Mouse (Mus musculus): ENCODE measurements at regions not wholly inside any gene's neighbourhood (a gene's known extent, or its start where the extent isn't known, plus 50 kb on each side); places are given as distances from the start of the nearest gene placed in this dataset.

DNA sequence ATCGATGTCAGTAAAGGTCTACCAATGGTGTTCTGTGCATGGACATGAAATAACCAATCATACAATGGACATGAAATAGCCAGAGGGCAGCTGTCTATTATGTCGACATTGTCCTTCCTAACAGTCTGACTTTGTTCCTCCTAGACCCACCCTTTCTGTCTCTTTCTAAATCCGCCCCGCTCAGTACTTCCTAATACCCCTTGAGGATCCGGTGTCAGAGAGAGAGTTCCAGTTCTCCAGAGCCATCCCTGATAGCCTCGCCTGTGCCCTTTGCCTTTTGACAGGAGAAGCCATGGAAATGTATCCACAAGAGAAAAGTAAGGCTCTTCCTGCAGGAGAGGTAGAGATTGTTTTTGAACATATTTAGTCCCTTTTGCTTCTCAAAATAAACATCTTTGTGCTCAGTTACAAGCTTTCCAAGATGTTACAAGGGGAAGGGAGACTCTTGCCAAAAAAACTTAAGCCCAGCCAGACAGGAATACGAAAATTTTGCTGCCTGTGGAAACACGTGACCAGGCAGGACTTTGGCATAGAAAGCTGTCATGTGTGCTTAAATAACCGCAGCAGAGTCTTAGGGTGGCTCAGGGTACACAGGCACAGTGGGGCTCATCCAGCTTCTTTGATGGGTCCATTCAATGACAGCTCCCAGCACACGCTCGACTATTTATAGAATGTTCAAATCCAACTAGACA is 92.4 kb upstream of the Jade1 start:
- Histone ChIP-seq H3K9ac (replicated peaks; ENCODE audit: low read depth, low read length) (no peak overlapping the region), H3K9me3 (ENCODE audit: control insufficient read depth, low read length) (no peaks in the 10 kb centered on the region), H3K4me1 (ENCODE audit: control insufficient read depth, insufficient read depth, low read length) (no peaks in the 10 kb centered on the region), H3K4me3 (ENCODE audit: low read depth, low read length) (no peak overlapping the region), H3K27ac (ENCODE audit: low read depth, low read length) (no peak overlapping the region), H3K4me2 (ENCODE audit: low read depth, low read length) (no peak overlapping the region), H3K36me3 (ENCODE audit: control insufficient read depth, insufficient read depth, low read length) (no peaks in the 10 kb centered on the region), H3K27me3 (ENCODE audit: control insufficient read depth, insufficient read depth, low read length) (no peaks in the 10 kb centered on the region)
- WGBS = 83% methylated on average over 11 of the region's 11 CpGs
- ATAC-seq (ENCODE audit: low read depth) = no peak

DNA sequence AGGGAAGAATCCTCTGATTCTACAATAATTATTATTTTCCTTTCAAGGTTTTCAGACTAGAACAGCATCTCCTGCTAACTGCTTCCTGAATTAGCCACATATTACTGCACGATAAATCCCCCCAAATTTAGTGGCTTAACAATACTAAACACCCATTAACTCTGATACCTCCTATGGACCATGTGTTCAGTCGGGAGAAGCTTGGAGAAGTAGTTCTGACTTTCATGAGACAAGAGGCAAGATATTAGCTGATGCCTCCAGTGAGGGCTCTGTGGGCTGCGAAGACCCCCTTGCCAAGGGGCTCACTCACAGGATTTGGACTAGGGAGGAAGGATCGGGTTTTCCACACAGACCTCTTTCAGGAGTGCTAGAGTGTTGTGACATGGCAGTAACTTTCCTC is 95.4 kb upstream of the Jade1 start:
- Histone ChIP-seq H3K4me2 (ENCODE audit: low read depth, low read length) (no peak overlapping the region), H3K4me1 (ENCODE audit: control insufficient read depth, insufficient read depth, low read length) (no peaks in the 10 kb centered on the region), H3K9me3 (ENCODE audit: control insufficient read depth, low read length) (no peaks in the 10 kb centered on the region), H3K36me3 (ENCODE audit: control insufficient read depth, insufficient read depth, low read length) (no peaks in the 10 kb centered on the region), H3K4me3 (ENCODE audit: low read depth, low read length) (no peak overlapping the region), H3K27me3 (ENCODE audit: control insufficient read depth, insufficient read depth, low read length) (no peaks in the 10 kb centered on the region), H3K27ac (ENCODE audit: low read depth, low read length) (no peak overlapping the region), H3K9ac (replicated peaks; ENCODE audit: low read depth, low read length) (no peak overlapping the region)
- WGBS = 91% methylated on average over 4 of the region's 4 CpGs
- ATAC-seq (ENCODE audit: low read depth) = no peak

GRCm38 (mm10) chr3:41458156-41458555 is 97.4 kb upstream of the Jade1 start:
- no peak for ATAC-seq (ENCODE audit: low read depth)
- no peaks in the 10 kb centered on the region for H3K36me3 ChIP-seq (ENCODE audit: control insufficient read depth, insufficient read depth, low read length)

DNA sequence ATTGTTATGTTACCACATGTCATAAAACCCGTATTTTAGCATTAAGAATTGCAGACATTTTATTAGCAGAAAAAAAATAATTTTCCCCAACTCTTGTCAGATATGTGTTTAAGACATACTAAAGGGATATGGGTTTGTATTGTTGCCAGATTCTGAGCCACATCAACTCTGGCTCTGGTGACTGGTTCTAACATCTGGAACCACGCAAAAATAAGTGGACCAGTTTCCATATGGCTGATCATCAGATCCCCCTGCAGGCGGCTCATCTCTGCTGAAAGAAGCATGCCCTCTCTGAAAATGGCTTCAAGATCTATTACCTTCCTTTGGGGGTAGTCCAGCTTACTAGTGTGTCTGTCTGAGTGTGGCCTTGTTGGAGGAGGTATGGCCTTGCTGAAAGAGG is 102.0 kb upstream of the Jade1 start:
- H3K9me3 ChIP-seq (ENCODE audit: control insufficient read depth, low read length) = no peaks in the 10 kb centered on the region
- H3K4me3 ChIP-seq (ENCODE audit: low read depth, low read length) = no peak overlapping the region
- no peaks in the 10 kb centered on the region for H3K36me3 ChIP-seq (ENCODE audit: control insufficient read depth, insufficient read depth, low read length)
- no peak overlapping the region for H3K9ac ChIP-seq (replicated peaks; ENCODE audit: low read depth, low read length)
- no peak for ATAC-seq (ENCODE audit: low read depth)
- no peaks in the 10 kb centered on the region for H3K4me1 ChIP-seq (ENCODE audit: control insufficient read depth, insufficient read depth, low read length)
- WGBS = 83% methylated on average over 3 of the region's 3 CpGs
- H3K27ac ChIP-seq (ENCODE audit: low read depth, low read length) = no peak overlapping the region
- no peaks in the 10 kb centered on the region for H3K27me3 ChIP-seq (ENCODE audit: control insufficient read depth, insufficient read depth, low read length)
- no peak overlapping the region for H3K4me2 ChIP-seq (ENCODE audit: low read depth, low read length)

More at GRCm38 (mm10) chr3:41458156-41458555, 97.4 kb upstream of the Jade1 start:
- no peak overlapping the region for H3K9ac ChIP-seq (replicated peaks; ENCODE audit: low read depth, low read length)
- no peaks in the 10 kb centered on the region for H3K9me3 ChIP-seq (ENCODE audit: control insufficient read depth, low read length)
- H3K4me1 ChIP-seq (ENCODE audit: control insufficient read depth, insufficient read depth, low read length) = no peaks in the 10 kb centered on the region
- H3K4me2 ChIP-seq (ENCODE audit: low read depth, low read length) = no peak overlapping the region
- no peaks in the 10 kb centered on the region for H3K27me3 ChIP-seq (ENCODE audit: control insufficient read depth, insufficient read depth, low read length)
- 96% methylated on average over 6 of the region's 6 CpGs for WGBS
- H3K4me3 ChIP-seq (ENCODE audit: low read depth, low read length) = no peak overlapping the region
- no peak overlapping the region for H3K27ac ChIP-seq (ENCODE audit: low read depth, low read length)

- no peak overlapping the region for H3K4me3 ChIP-seq (ENCODE audit: low read depth, low read length)
- H3K4me2 ChIP-seq (ENCODE audit: low read depth, low read length) = no peak overlapping the region
- H3K36me3 ChIP-seq (ENCODE audit: control insufficient read depth, insufficient read depth, low read length) = no peaks in the 10 kb centered on the region
- H3K9me3 ChIP-seq (ENCODE audit: control insufficient read depth, low read length) = no peaks in the 10 kb centered on the region
- H3K4me1 ChIP-seq (ENCODE audit: control insufficient read depth, insufficient read depth, low read length) = no peaks in the 10 kb centered on the region
- WGBS = 72% methylated on average over 3 of the region's 3 CpGs
- ATAC-seq (ENCODE audit: low read depth) = no peak
- no peaks in the 10 kb centered on the region for H3K27me3 ChIP-seq (ENCODE audit: control insufficient read depth, insufficient read depth, low read length)
- no peak overlapping the region for H3K27ac ChIP-seq (ENCODE audit: low read depth, low read length)
- H3K9ac ChIP-seq (replicated peaks; ENCODE audit: low read depth, low read length) = no peak overlapping the region
These were observed 102.8 kb upstream of the Jade1 start for GRCm38 (mm10) chr3:41452716-41453090.

GRCm38 (mm10) chr3:41452020-41452715 is 103.4 kb upstream of the Jade1 start:
- no peak overlapping the region for H3K4me3 ChIP-seq (ENCODE audit: low read depth, low read length)
- H3K36me3 ChIP-seq (ENCODE audit: control insufficient read depth, insufficient read depth, low read length) = no peaks in the 10 kb centered on the region
- H3K9ac ChIP-seq (replicated peaks; ENCODE audit: low read depth, low read length) = no peak overlapping the region
- no peaks in the 10 kb centered on the region for H3K27me3 ChIP-seq (ENCODE audit: control insufficient read depth, insufficient read depth, low read length)
- H3K27ac ChIP-seq (ENCODE audit: low read depth, low read length) = no peak overlapping the region
- no peak for ATAC-seq (ENCODE audit: low read depth)
- no peak overlapping the region for H3K4me2 ChIP-seq (ENCODE audit: low read depth, low read length)
- no peaks in the 10 kb centered on the region for H3K4me1 ChIP-seq (ENCODE audit: control insufficient read depth, insufficient read depth, low read length)
- WGBS = 70% methylated on average over 3 of the region's 3 CpGs
- no peaks in the 10 kb centered on the region for H3K9me3 ChIP-seq (ENCODE audit: control insufficient read depth, low read length)

- Histone ChIP-seq H3K27me3 (ENCODE audit: control insufficient read depth, insufficient read depth, low read length) (no peaks in the 10 kb centered on the region), H3K9ac (replicated peaks; ENCODE audit: low read depth, low read length) (no peak overlapping the region), H3K27ac (ENCODE audit: low read depth, low read length) (no peak overlapping the region), H3K4me2 (ENCODE audit: low read depth, low read length) (no peak overlapping the region), H3K9me3 (ENCODE audit: control insufficient read depth, low read length) (no peaks in the 10 kb centered on the region), H3K4me1 (ENCODE audit: control insufficient read depth, insufficient read depth, low read length) (no peaks in the 10 kb centered on the region), H3K4me3 (ENCODE audit: low read depth, low read length) (no peak overlapping the region), H3K36me3 (ENCODE audit: control insufficient read depth, insufficient read depth, low read length) (no peaks in the 10 kb centered on the region)
- no peak for ATAC-seq (ENCODE audit: low read depth)
- 81% methylated on average over 1 of the region's 1 CpGs for WGBS
These were observed 104.8 kb upstream of the Jade1 start for GRCm38 (mm10) chr3:41450696-41451095.

DNA sequence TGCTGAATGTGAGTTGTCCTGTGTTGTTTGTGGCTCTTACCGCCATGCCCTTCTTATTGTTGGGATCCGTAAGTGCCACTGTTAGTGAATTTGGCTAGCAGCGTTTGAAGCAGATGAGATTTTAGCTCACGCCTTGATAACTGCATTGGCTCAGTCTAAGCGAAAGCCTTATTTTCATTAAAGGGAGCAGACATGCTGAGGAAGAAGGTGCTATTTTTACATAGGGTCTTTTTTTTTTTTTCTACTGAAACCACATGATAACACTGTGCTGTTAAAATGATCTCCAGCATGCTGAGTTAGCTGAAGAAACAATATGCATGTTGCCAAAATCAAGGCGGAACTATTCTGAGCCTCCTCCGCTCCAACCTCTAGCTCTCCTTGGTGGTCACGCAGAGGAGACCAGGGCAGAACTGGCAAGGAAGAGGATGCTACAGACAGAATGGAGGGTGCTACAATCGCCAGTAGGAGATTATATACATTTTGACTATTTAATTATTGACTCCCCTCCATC is 111.2 kb upstream of the Jade1 start:
- Histone ChIP-seq H3K4me2 (ENCODE audit: low read depth, low read length) (no peak overlapping the region), H3K9ac (replicated peaks; ENCODE audit: low read depth, low read length) (no peak overlapping the region), H3K4me3 (ENCODE audit: low read depth, low read length) (no peak overlapping the region), H3K27ac (ENCODE audit: low read depth, low read length) (no peak overlapping the region), H3K27me3 (ENCODE audit: control insufficient read depth, insufficient read depth, low read length) (no peaks in the 10 kb centered on the region), H3K9me3 (ENCODE audit: control insufficient read depth, low read length) (no peaks in the 10 kb centered on the region), H3K4me1 (ENCODE audit: control insufficient read depth, insufficient read depth, low read length) (no peaks in the 10 kb centered on the region), H3K36me3 (ENCODE audit: control insufficient read depth, insufficient read depth, low read length) (no peaks in the 10 kb centered on the region)
- WGBS = 89% methylated on average over 9 of the region's 9 CpGs
- no peak for ATAC-seq (ENCODE audit: low read depth)

GRCm38 (mm10) chr3:41436238-41436637 is 119.3 kb upstream of the Jade1 start:
- H3K36me3 ChIP-seq (ENCODE audit: control insufficient read depth, insufficient read depth, low read length) = no peaks in the 10 kb centered on the region
- no peak for ATAC-seq (ENCODE audit: low read depth)
- 94% methylated on average over 8 of the region's 8 CpGs for WGBS
- no peaks in the 10 kb centered on the region for H3K4me1 ChIP-seq (ENCODE audit: control insufficient read depth, insufficient read depth, low read length)
- no peak overlapping the region for H3K27ac ChIP-seq (ENCODE audit: low read depth, low read length)
- H3K27me3 ChIP-seq (ENCODE audit: control insufficient read depth, insufficient read depth, low read length) = no peaks in the 10 kb centered on the region
- no peaks in the 10 kb centered on the region for H3K9me3 ChIP-seq (ENCODE audit: control insufficient read depth, low read length)
- no peak overlapping the region for H3K4me2 ChIP-seq (ENCODE audit: low read depth, low read length)
- H3K4me3 ChIP-seq (ENCODE audit: low read depth, low read length) = no peak overlapping the region
- no peak overlapping the region for H3K9ac ChIP-seq (replicated peaks; ENCODE audit: low read depth, low read length)
